Mouse (Mus musculus): ENCODE measurements around the gene Rftn1. TPM values are rescaled to one million over a fixed set of nuclear protein-coding genes. Genes with fewer than 3 reads are reported as not detected.

The Rftn1 gene
- polyA plus RNA-seq, 1 experiment from 2014 or later = 37.8 TPM

DNA sequence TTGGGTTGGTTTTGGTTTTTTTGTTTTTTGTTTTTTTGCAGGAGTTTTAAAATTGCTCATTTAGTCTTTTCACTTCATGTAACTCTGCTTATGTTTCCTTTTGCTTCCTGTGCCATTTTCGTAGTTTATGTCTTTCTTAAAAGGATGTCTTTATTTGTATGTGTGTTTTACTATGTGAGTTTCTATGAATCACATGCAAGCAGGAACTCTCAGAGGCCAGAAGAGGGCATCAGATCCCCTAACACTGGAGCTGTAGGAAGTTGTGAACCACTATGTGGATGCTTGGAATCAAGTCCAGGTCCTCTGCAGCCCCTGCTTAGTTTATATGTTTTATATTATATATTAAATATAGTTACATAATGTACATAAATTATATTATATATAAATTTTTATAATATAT, 218.3 kb downstream of the Rftn1 start:
- Histone ChIP-seq H3K27ac (ENCODE audit: low read length) (no peak overlapping the region), H3K9ac (ENCODE audit: low read length) (no peak overlapping the region), H3K4me3 (ENCODE audit: low read length) (no peak overlapping the region), H3K4me1 (ENCODE audit: control insufficient read depth, insufficient read depth, low read length) (no peaks in the 10 kb centered on the region), H3K36me3 (ENCODE audit: control insufficient read depth, insufficient read depth) (no peaks in the 10 kb centered on the region), H3K4me2 (ENCODE audit: low read depth, low read length) (no peak overlapping the region), H3K9me3 (replicated peaks; ENCODE audit: control insufficient read depth, low read length) (peaks cover 4% of the 10 kb centered on the region; the same call in 1 of the 2 replicates), H3K27me3 (ENCODE audit: control insufficient read depth, insufficient read depth, low read length) (no peaks in the 10 kb centered on the region)
- WGBS = 90% methylated on average over 1 of the region's 1 CpGs
- no peak for ATAC-seq (replicated peaks; ENCODE audit: extremely low read depth, insufficient read depth, low FRiP score)

DNA sequence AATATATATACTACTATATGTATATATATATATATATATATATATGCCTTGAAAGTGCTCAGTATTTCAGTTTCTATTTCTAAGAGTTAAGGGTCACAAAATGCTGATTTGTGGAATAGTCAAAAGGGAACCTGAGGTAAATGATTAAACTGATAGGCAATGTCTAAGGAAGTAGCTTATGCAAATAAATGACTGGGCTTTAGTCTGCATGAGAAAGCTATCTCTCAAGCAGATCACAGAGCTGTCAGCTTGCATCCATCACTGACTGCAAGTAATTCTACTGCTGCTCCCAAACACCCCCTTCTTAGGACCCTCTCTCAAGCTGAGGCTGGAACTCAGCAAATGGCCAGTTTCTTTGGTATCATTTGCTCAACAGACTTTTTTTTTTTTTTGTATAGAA, 219.4 kb downstream of the Rftn1 start:
- H3K4me3 ChIP-seq (ENCODE audit: low read length) = no peak overlapping the region
- H3K27me3 ChIP-seq (ENCODE audit: control insufficient read depth, insufficient read depth, low read length) = no peaks in the 10 kb centered on the region
- no peak overlapping the region for H3K9ac ChIP-seq (ENCODE audit: low read length)
- peaks cover 4% of the 10 kb centered on the region; the same call in 1 of the 2 replicates for H3K9me3 ChIP-seq (replicated peaks; ENCODE audit: control insufficient read depth, low read length)
- no peak overlapping the region for H3K4me2 ChIP-seq (ENCODE audit: low read depth, low read length)
- no peak overlapping the region for H3K27ac ChIP-seq (ENCODE audit: low read length)
- no peak for ATAC-seq (replicated peaks; ENCODE audit: extremely low read depth, insufficient read depth, low FRiP score)
- no peaks in the 10 kb centered on the region for H3K36me3 ChIP-seq (ENCODE audit: control insufficient read depth, insufficient read depth)
- no peaks in the 10 kb centered on the region for H3K4me1 ChIP-seq (ENCODE audit: control insufficient read depth, insufficient read depth, low read length)

DNA sequence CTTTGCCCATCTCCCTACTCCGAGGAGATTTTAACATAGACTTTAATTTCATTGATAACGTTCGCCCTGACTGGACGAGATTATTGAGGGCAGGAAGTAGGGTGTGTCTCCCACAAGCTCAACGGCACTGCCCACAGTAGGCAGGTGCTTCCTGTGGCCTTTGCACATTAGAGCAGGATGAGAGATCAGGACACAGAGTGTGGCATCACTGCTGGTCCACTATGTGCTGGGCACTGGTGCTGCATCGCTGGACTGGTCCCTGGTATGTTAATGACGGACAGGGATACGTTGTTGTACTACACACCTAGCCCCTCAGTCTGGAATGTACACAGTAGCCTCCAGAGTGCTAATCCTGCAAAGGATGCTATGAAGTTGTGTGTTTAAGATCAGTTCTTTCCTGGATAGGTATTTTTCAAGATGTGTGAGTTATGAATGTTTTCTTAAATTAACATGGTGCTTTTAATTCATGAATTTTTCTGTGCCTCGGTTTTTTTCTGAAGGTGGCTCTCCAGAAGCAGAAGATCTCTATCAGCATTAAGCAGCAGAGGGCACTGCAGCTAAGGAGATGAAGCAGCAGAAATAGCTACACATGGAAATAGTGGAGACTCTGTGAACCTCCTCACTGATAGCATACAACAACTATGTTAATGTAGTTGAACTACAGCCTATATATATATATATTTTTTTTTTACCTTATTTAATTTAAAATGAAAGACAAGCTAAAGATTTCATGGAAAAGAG, 221.8 kb downstream of the Rftn1 start:
- Histone ChIP-seq H3K4me1 (ENCODE audit: control insufficient read depth, insufficient read depth, low read length) (no peaks in the 10 kb centered on the region), H3K27ac (ENCODE audit: low read length) (no peak overlapping the region), H3K4me2 (ENCODE audit: low read depth, low read length) (no peak overlapping the region), H3K4me3 (ENCODE audit: low read length) (no peak overlapping the region), H3K9me3 (replicated peaks; ENCODE audit: control insufficient read depth, low read length) (peaks cover 4% of the 10 kb centered on the region; the same call in 1 of the 2 replicates), H3K27me3 (ENCODE audit: control insufficient read depth, insufficient read depth, low read length) (no peaks in the 10 kb centered on the region), H3K36me3 (ENCODE audit: control insufficient read depth, insufficient read depth) (no peaks in the 10 kb centered on the region), H3K9ac (ENCODE audit: low read length) (no peak overlapping the region)
- 46% methylated on average over 9 of the region's 9 CpGs for WGBS
- no peak for ATAC-seq (replicated peaks; ENCODE audit: extremely low read depth, insufficient read depth, low FRiP score)

DNA sequence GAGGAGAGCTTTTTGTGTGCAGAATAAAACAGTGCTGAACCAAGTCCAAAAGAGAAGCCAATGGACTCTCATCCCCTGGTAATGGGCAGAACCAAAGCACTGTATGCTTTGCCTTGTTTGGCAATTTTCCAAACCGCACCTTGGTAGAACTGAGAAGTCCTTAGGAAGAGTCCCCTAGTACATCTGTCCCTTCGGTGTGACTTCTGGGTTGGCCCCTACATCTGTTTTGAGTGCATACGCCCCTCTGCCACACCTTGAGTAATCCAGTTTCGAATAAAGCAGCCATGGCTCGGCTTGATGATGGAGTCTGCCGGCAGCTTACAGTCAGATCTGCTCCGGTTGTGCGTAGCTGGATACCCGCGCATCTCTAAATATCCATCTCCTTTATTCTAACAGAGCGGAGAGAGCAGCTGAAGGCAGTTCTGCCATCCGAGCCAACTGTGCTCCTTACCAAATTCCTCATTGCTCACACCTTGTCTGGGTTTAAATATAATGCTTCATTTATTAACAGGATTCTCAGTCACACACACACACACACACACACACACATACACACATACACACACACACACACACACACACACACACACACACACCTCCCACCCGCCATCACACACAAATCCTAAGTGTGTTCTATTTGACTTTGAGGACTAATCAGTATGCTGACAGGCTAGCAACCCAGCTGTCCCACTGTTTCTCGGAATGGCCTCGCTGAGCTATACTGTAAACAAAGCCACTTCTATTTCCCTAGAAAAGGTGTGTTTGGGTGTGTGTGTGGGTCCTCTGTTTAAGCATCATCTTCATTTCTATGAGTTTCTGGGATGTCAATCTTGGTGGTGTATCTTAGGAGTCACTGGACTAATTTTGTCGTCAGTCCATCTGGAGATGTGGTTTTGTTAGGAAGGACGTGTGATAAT, 224.4 kb downstream of the Rftn1 start:
- no peak overlapping the region for H3K4me3 ChIP-seq (ENCODE audit: low read length)
- no peak overlapping the region for H3K27ac ChIP-seq (ENCODE audit: low read length)
- H3K9ac ChIP-seq (ENCODE audit: low read length) = no peak overlapping the region
- H3K27me3 ChIP-seq (ENCODE audit: control insufficient read depth, insufficient read depth, low read length) = no peaks in the 10 kb centered on the region
- WGBS = 83% methylated on average over 17 of the region's 17 CpGs
- H3K4me1 ChIP-seq (ENCODE audit: control insufficient read depth, insufficient read depth, low read length) = no peaks in the 10 kb centered on the region
- no peaks in the 10 kb centered on the region for H3K36me3 ChIP-seq (ENCODE audit: control insufficient read depth, insufficient read depth)
- H3K4me2 ChIP-seq (ENCODE audit: low read depth, low read length) = no peak overlapping the region
- no peak for ATAC-seq (replicated peaks; ENCODE audit: extremely low read depth, insufficient read depth, low FRiP score)
- peaks cover 4% of the 10 kb centered on the region; the same call in 1 of the 2 replicates for H3K9me3 ChIP-seq (replicated peaks; ENCODE audit: control insufficient read depth, low read length)

- no peak overlapping the region for H3K27ac ChIP-seq (ENCODE audit: low read length)
- H3K9me3 ChIP-seq (replicated peaks; ENCODE audit: control insufficient read depth, low read length) = peaks cover 2% of the 10 kb centered on the region; the same call in 1 of the 2 replicates
- no peak for ATAC-seq (replicated peaks; ENCODE audit: extremely low read depth, insufficient read depth, low FRiP score)
- H3K4me2 ChIP-seq (ENCODE audit: low read depth, low read length) = no peak overlapping the region
- no peaks in the 10 kb centered on the region for H3K4me1 ChIP-seq (ENCODE audit: control insufficient read depth, insufficient read depth, low read length)
- no peak overlapping the region for H3K4me3 ChIP-seq (ENCODE audit: low read length)
- 72% methylated on average over 7 of the region's 7 CpGs for WGBS
- H3K36me3 ChIP-seq (ENCODE audit: control insufficient read depth, insufficient read depth) = no peaks in the 10 kb centered on the region
- H3K27me3 ChIP-seq (ENCODE audit: control insufficient read depth, insufficient read depth, low read length) = no peaks in the 10 kb centered on the region
- no peak overlapping the region for H3K9ac ChIP-seq (ENCODE audit: low read length)
Measured at GRCm38 (mm10) chr17:49965035-49965434, 225.4 kb downstream of the Rftn1 start.

GRCm38 (mm10) chr17:49964471-49964870, 226.0 kb downstream of the Rftn1 start:
- Histone ChIP-seq H3K4me2 (ENCODE audit: low read depth, low read length) (no peak overlapping the region), H3K27ac (ENCODE audit: low read length) (no peak overlapping the region), H3K36me3 (ENCODE audit: control insufficient read depth, insufficient read depth) (no peaks in the 10 kb centered on the region), H3K4me3 (ENCODE audit: low read length) (no peak overlapping the region), H3K4me1 (ENCODE audit: control insufficient read depth, insufficient read depth, low read length) (no peaks in the 10 kb centered on the region), H3K9me3 (replicated peaks; ENCODE audit: control insufficient read depth, low read length) (no peaks in the 10 kb centered on the region; the same call in 1 of the 2 replicates), H3K9ac (ENCODE audit: low read length) (no peak overlapping the region), H3K27me3 (ENCODE audit: control insufficient read depth, insufficient read depth, low read length) (no peaks in the 10 kb centered on the region)
- ATAC-seq (replicated peaks; ENCODE audit: extremely low read depth, insufficient read depth, low FRiP score) = no peak
- 80% methylated on average over 6 of the region's 6 CpGs for whole genome bisulfite sequencing

GRCm38 (mm10) chr17:49959021-49959420, 231.5 kb downstream of the Rftn1 start:
- no peak overlapping the region for H3K9ac ChIP-seq (ENCODE audit: low read length)
- H3K36me3 ChIP-seq (ENCODE audit: control insufficient read depth, insufficient read depth) = no peaks in the 10 kb centered on the region
- no peak overlapping the region for H3K4me3 ChIP-seq (ENCODE audit: low read length)
- H3K9me3 ChIP-seq (replicated peaks; ENCODE audit: control insufficient read depth, low read length) = no peaks in the 10 kb centered on the region; the same call in 1 of the 2 replicates
- H3K4me2 ChIP-seq (ENCODE audit: low read depth, low read length) = no peak overlapping the region
- H3K27ac ChIP-seq (ENCODE audit: low read length) = no peak overlapping the region
- H3K27me3 ChIP-seq (ENCODE audit: control insufficient read depth, insufficient read depth, low read length) = no peaks in the 10 kb centered on the region
- no peak for ATAC-seq (replicated peaks; ENCODE audit: extremely low read depth, insufficient read depth, low FRiP score)
- H3K4me1 ChIP-seq (ENCODE audit: control insufficient read depth, insufficient read depth, low read length) = no peaks in the 10 kb centered on the region

- H3K9ac ChIP-seq (ENCODE audit: low read length) = peak overlapping the region; percentile 59; the same call in 1 of the 2 replicates
- peaks cover 8% of the 10 kb centered on the region for H3K4me1 ChIP-seq (ENCODE audit: control insufficient read depth, insufficient read depth, low read length)
- no peaks in the 10 kb centered on the region for H3K27me3 ChIP-seq (ENCODE audit: control insufficient read depth, insufficient read depth, low read length)
- ATAC-seq (replicated peaks; ENCODE audit: extremely low read depth, insufficient read depth, low FRiP score) = peak; percentile 67
- H3K4me3 ChIP-seq (ENCODE audit: low read length) = peak overlapping the region; percentile 37
- peak overlapping the region; percentile 75 for H3K27ac ChIP-seq (ENCODE audit: low read length)
- WGBS = 39% methylated on average over 22 of the region's 22 CpGs
- peak overlapping the region; percentile 56 for H3K4me2 ChIP-seq (ENCODE audit: low read depth, low read length)
- H3K36me3 ChIP-seq (ENCODE audit: control insufficient read depth, insufficient read depth) = no peaks in the 10 kb centered on the region
- H3K9me3 ChIP-seq (replicated peaks; ENCODE audit: control insufficient read depth, low read length) = no peaks in the 10 kb centered on the region
Measured at GRCm38 (mm10) chr17:49951856-49952607, 238.4 kb downstream of the Rftn1 start.
